Mouse (Mus musculus): ENCODE results near the gene Elf4.

Elf4 gene

DNA sequence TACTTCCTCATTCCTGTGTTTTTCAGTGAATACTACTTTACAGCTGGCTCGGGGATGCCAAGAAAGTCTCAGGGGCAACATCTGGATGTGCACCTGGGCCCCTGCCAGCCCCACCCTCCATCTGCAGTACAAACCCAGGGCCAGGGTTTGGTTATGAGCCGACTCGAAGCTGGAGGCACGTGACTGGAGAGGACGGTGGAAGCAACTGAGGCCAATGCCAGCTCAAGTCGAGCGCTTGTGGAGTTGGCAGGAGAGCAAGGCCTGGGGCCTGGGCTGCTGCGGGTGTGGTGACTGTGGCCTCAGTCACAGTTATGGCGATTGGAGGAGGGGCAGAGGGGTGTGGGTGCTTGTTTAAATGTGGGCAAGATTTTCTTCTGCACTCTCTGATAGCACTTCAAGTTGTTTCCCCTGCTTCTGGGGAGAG, 27.4 kb downstream of the Elf4 start:
- no peak for DNase-seq

DNA sequence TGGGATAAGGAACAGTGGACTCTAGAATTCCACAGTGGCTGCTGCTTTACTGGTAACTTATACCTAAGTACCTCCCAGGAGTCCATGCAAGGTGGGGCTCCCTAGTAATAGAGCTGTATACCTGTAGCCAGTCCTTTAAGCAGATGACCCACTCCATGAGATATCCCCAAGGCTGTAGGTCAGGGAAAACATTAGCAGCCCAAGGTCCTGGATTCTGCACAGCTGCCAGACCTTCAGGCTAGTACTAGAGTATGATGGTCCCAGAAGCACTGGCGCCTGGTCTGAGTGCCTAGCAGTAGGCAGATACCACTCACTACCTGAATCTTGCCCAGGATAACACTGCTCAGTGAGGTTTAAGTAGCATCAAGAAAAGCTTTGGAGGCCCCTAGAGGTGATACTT, 28.7 kb downstream of the Elf4 start:
- no peak for DNase-seq

DNA sequence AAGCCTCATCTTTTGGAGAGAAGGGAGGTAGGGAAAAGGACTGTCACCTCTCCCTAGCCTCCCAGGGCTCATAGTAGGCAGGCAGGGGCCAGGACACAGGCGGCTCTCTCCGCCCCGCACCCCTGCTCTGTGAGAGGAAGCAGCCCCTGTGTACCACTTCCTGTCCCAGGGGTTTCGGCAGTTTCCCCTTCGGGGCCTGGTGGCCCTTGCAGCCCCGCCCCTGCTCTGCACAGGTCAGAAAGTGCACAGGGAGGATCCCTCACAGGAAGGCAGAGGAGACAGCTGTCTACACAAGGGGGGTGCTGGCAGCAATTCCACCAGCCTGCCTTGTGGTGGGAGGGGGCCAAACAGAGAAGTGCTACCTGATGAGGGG, 29.4 kb downstream of the Elf4 start:
- DNase-seq: peak; percentile 39

DNA sequence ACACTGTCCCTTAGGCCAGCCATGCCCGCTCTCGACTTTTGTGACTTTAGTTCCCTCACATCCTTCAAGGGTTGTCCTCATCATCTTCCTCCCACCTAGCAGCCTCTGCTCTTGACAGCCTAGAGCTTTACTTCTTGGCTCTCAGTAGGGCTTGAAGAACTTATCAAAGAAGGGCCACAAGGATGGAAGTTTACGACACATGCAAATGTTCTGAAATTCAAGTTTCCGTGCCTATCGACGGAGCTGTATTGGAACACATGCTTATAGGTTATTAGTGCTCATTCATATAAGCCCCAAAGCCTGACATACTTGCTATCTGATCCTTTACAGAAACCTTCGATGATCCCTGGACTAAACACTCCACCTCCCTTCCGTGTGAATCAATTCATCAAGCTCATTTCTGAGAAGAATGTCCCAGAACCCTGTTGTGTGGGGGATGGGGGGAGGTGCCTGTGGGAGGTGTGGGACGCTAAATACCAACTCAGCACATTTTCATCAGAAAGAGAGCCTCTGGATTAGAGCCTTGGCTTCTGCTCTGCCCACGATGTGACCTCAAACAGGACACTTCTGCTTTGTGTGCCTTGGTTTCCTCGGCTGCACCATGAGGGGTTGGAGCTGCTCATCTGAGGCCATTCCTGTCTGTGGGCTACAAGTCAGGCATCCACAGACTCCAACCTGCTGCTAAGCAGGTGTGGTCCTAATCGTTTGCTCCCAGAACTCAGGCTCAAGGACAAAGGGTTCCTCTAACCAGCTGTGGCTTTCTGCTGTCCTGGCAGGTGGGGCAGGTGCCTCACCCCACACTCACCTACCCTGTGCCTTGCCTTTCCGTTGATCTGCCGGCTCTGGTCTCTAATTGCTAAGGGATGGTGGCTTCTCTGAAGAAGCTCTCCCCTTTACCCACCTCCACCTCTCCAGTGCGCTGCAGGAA, 30.1 kb downstream of the Elf4 start:
- no peak for DNase-seq

DNA sequence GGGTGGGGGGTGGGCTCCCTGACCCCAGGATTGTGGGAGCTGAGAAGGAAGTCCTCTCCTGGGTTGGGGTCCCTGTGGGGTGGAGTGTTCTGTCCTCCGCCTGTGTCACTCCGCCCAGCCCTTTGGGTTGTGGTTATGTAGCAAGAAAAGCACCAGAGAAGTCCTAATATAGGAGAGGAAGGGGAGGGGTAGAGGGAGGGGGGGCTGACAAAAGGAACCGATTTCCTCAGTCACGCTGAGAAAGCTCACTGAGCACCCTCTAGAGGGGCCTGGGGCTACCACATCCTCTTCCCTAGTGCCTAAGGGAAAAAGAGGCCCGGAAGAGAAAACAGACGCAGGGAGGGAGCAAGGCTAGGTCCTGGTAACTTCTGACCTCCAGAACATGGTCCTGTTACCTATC, 33.4 kb downstream of the Elf4 start:
- DNase-seq: peak; percentile 32

DNA sequence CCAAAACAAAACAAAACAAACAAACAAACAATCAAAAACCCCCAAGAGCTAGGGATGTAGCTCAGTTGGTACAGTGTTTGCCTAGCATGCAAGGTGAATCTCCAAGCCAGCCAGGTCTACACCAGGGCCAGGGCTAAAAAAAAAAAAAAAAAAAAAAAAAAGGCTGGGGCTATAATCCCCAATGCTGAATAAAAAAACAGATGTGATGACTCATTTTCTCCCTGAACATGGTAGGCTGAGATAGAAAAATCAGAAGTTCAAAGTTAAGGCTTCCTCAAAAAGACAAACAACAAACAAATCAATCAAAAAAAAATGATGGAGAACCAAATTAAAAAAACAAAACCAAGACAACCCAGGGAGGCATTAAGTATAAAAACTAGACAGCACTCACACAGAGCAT, 33.8 kb downstream of the Elf4 start:
- DNase-seq: no peak

DNA sequence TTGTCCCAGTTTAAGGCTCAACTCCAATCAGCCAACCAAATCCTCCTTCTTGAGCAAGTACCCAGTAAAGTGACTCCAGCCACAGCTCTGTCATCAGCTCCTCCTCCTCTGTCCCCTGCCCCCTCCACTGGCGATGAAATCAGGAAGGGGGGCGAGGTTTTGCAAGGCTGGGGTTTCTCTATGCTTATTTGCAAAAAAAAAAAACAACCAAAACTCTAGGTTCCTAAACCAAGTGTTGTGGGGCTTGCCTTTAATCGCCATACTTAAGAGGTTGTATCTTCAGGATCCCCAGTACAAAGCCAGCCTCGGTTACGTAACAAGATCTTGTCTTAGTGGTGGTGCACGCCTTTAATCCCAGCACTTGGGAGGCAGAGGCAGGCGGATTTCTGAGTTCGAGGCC, 34.3 kb downstream of the Elf4 start:
- no peak for DNase-seq

DNA sequence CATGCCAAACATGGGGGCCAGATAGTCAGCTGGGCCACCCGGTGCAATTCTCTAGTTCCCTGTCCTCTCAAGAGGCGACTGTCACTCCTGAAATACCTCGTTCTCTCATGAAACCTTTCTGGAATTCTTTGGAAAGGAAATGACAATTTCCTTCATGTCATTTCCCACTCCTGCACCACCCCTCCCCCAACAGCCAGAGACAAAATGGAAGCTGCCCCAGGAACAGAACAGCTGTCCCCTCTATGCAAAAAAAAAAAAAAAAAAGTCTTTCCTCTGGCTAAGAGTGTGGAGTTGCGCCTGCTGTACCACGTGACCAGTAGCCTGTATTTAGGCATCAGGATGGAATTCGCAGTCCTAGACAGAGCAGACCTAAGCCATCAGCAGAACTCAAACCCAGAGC, 34.7 kb downstream of the Elf4 start:
- peak; percentile 52 for DNase-seq

DNA sequence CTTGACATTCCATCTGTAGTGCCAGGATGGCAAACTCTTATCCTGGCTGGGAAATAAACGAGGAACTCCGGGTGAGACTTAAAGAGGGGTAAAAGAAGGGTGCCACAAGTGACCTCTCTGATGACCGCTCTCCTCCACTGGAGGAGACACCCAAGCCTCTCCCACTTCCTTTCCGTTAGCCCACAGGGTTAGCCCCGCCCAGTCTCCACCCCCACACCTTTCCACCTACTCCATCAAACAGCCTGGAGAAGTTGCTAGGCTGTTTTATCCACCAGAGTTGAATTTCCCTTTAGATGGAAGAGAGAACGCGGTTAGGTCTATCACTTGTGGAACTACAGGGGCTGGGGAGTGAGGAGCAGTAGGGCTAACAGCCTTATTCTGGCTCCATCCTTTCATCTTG, 37.7 kb downstream of the Elf4 start:
- peak; percentile 10 for DNase-seq

DNA sequence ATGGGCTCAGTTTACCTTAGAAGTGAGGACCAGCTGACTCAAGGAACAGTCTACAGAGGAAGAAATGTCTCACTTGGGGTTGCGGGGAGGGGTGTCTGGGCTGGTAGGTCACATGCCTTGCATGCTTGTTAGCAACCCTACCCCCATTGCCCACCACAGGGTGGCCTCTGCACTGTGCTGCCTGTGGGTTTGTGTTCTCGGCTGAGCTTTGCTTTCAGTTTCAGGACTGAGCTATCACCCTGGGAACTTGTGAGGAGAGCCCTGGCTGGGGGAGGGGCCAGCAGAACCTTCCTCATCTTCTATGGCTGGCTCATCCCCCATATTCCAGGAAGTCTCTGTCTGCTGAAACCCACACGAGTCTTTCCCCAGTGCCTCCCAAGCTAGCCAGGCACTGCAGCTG, 38.3 kb downstream of the Elf4 start:
- DNase-seq: peak; percentile 40

DNA sequence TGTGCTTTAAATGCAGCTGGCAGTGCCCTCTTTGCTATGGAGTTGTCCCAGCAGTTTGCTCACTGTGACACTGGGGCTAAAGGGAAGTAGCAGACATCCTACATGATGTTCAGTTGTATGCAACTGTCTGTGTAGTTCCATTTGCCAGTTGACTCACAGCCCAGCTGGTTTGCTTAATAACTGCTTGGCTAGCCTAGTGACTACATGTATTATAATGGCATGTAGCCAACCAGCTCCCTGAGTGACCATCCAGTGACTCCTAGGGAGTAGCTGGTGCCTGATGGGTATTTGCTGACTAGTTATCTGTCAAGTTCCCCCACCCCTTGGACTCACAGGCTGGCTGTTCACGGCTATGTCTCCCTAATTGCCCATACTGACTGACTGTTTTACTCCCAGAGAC, 39.3 kb downstream of the Elf4 start:
- DNase-seq: no peak

DNA sequence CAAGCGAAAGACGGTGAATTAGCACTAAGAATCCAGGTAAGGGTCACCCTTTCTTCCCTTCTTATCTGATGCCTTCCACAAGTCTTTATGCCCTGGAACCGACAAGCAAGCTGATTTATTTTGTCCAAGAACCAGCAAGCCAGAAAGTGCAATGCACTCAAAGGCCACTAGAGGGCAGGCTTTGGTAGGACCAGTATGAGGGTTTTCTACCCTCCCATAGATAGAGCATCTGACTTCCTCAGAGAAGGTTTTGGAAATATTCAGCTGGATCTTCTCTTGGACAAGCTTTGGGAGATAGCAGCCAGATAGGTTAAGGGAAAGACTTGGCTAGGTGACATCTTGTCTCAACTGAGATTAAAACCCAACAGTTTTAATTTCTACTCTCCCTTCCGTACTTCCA, 39.9 kb downstream of the Elf4 start:
- peak; percentile 74 for DNase-seq

DNA sequence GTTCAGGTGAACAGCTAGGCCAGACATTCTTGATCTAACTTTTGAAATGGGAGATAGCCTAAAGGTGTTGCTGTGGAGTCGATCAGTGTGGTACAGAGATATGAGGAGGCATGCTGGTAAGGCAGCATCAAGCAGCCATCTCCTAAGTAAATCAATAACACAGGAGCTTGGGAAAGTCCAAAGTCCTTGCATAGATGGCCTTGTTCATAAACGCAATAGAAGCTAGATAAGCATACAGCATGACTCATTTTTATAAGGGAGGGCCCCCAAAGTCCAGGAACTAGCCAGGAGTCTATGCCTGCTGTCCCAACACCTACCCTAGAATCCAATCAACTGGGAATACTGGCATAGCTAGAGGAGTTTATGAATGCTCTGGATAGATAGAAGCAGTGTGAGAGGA, 44.5 kb downstream of the Elf4 start:
- no peak for DNase-seq

DNA sequence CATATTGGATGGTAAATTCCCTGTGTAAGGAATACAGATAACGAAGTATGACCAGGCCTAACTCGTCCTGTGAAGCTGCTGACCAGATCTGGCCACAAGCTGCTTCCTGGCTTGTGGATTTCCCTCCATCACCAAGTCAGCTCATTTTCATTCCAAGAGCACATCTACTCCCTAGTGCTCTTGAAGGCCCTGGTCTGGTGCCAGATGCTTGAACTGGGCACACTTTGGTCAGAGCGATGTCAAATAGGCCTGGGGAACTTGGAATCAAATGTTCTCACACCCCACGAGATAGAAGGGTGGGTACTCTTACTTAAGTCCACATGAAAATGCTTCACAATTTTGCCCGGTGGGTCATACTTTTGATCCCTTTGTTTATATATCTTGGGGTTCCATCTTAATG, 48.6 kb downstream of the Elf4 start:
- no peak for DNase-seq

DNA sequence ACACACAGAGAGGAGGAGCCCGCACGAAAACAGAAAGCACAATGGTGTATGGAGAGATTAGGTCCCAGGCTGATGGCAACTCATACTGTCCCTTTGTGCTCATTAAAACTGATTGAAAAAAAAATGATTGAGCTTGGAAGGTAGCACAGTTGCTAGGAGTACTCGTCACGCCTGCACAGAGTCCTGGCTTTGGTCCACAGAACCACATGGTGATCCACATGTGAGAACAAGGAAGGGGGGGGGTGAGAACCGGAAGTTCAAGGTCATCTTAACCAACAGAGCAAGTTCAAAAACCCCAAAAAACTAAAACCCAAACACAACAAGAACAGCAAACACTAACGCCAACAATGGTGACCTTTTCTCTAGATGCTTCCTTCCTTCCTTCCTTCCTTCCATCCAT, 50.3 kb downstream of the Elf4 start:
- no peak for DNase-seq

DNA sequence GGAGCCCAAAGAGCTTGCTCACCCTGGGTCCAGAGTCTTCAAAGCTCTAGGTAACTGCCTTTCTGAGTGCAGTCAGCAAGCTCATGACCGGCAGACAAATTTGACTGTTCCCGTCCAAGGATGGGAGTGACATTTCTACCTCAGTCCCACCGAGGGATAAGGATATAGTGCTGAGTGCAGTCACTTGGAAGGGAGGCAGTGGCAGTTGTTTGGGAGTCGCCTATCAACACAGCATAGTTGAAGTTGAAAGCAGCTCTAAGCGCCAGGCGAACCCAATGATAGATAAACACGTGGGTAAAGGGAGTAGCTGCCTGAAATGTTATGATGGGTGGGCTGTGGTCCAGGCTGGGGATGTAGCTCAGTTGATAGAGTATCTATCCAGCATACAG, 52.5 kb downstream of the Elf4 start:
- no peak for DNase-seq

DNA sequence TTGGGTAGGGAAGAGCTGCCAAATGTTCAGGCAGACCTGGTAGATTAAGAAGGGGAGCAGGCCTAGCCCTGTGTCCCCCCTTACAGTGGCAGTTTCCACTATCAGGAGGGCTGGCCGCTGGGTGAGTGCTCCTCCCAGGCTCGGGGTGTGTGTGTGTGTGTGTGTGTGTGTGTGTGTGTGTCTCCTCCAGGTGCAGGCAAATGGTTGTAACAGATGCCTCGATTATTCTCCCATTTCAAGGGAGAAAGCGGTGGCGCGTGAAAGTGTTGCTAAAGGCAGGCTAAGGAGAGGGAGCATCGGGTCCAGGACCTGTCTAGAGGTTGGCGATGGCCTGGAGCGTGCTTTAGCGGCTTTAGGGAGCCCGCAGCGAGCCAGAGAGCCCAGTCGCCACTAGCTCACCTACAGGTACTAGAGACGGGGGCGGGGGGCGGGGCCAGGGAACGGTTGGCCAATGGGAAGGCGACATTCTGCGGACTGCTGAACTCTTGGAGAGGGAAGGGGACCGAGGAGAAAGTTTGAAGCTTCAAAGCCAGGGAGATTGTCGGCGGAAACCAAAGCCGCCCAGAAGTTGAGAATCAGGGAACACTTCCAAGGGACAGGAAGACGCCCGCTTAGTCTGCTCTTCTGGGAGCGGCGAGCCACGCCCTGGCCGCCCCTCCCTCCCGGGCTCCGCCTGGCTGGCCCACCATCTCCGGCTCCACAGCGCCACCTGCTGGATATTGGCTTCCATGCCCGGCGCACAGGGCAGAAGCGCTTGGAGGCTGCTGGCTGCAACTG, 53.1 kb downstream of the Elf4 start:
- DNase-seq: peak; percentile 89

DNA sequence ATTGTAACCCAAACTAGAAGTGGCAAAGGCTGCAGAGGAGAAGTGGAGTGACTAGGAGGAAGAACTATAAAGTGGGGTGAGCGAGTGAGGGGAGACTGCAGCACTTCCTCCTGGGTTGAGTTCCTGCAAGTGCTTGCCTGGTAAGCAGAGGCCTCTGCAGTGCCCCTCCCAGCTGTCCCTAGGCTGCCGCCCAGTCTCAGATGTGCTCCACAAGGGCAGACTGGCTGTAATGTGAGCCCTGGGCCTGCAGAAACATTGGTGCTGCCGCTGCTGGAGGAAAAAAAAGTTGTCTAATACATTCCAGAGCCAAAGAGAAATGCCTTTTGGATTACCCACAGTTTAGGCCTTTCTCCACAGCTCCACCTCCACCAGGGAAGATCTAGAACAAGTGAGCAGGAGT, 57.8 kb downstream of the Elf4 start:
- DNase-seq: no peak

DNA sequence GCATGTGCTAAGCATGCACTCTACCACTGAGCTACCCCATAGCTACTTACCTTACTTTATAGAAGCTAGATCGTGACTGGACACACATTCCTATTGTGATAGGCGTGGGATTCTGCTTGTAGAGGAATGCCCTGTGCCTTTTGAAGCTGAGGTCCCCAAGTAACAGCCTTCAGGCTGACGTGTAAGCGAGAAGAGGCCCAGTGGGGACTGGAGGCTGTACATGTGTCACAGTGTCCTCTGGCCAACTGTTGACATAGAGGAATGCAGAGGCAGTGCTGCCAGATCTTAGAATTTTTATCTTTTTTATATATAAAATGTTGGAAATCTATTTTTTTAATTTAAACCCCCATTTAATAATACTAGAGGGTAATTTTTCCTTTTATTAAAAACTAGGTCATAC, 62.9 kb downstream of the Elf4 start:
- DNase-seq: no peak

DNA sequence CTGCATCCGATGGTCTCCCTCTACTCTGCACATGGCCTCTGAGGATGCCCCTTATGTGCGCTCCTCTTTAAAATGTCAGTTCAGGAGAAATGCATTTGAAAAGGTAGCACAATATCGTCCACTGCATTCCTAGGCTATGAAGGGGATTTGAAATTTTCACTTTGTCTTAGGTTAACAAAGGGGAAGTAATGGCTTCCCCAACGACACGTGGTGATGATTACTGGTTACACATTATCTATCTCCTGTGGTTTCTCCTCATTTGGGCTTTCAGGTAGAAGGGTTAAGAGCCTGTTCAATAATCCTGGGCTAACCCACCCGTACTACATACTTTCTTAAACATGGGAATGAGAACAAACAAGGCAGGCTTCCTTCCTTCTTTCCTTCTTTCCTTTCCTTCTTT, 73.6 kb downstream of the Elf4 start:
- DNase-seq: no peak

DNA sequence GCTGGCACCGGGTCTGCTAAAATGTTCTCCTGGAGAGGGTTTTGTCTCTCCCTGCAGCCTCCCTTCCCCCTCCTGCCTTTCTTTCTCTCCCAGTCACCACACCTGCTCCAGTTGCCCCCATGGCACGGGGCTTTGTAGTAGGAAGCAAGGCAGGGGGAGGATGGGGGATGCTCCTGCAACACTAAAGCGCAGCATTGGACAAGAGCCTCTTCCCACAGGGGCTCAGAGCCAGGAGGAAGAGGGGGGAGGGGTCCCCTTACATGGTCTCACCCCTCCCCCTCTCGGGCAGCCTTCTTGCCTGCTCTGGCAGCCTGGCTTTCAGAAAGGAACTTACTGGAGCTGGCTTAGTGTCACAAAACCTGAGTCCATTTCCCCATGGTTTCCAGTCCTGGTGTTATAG, 77.0 kb downstream of the Elf4 start:
- DNase-seq: no peak

DNA sequence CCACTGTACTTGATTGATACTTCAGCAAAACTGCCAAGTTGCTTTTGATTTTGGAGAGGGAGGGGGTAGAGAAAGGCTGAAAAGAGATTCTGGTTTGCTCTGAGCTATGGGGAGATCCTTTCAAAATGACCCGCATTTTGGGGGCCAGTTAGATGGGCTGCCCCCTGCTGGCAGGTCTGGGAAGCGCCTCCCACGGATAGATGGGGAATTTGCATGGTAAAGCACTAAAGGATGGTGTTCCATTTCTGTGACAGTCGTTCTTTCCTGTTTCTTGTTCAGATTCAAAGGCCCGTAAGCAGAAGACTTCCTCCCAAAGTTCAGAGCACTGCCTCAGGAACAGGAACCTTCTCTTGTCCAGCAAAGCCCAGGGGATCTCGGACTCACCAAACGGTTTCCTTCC, 79.3 kb downstream of the Elf4 start:
- DNase-seq: peak; percentile 54

DNA sequence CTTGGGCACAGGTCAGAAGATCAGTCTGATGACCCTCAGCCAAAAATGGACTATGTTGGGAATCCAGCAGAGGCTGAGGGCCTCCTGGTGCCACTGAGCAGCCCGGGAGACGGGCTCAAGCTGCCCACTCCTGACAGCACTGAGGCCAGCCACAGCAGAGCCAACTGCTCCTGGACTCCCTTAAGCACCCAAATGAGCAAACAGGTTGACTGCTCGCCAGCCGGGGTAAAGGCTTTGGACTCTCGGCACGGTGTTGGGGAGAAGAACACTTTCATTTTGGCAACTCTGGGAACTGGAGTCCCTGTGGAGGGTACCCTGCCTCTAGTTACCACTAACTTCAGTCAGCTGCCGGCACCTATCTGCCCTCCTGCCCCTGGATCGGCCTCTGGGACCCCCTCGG, 95.1 kb downstream of the Elf4 start:
- DNase-seq: no peak

DNA sequence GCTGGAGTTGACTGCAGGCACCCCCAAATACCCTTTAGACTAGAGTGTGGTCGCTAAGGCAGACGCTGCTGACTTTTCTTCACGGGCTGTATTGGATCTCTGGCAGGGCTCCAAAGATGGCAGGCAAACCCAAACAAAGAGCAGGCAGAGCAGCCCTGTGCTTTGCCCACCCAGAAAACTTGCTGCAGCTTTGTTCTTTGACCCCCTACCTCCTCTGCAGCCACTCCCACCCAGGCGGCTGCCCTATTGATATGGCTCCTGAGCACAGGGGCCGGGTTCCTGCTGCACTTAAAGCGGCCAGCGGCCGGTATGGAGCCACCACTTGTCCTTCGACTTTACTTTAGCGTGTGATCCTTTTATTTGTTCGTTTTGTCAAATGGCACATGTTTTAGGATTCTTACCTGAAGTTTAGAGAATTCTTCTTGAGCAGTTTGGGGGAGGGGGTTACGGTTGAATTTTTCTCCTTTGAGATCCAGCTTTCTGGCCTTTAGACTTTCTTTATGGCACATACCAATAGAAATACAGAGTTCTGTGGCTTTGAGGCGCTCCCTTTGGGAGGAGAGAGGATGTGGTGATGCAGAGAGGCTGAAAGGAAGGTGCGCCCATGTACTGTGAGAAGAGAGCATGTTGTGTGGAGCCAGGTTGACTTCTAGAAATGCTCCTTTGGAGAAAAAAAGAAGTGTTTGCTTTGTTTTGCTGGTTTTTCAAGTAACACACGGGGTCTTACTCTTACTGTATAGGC, 96.9 kb downstream of the Elf4 start:
- peak; percentile 16 for DNase-seq
